Mouse (Mus musculus) heart, embryonic 16.5 days (tissue): ENCODE data around the gene Acads. TPM values are rescaled to one million over a fixed set of nuclear protein-coding genes. Genes with fewer than 3 reads are reported as not detected.

Experiments
- ATAC-seq: fragments of 200-750 bp; cut with Nextera tagmentation; replicated peaks from 2 replicates; pipeline ENCODE4 v1.8.0; 2017; ENCODE audit warnings: moderate number of reproducible peaks; ENCODE audit not compliant: insufficient read depth, low FRiP score; ENCODE audit errors: extremely low read depth
- H3K27ac ChIP-seq: fragments of 300-500 bp; sonication (generic); 2 replicates; pipeline ENCODE4 v1.5.1; 2014; ENCODE audit warnings: mild to moderate bottlenecking, low read length, control low read depth, moderate library complexity
- H3K27me3 ChIP-seq: fragments of 300-500 bp; sonication (generic); 2 replicates; pipeline ENCODE4 v1.6.1; 2014; ENCODE audit warnings: low read length, mixed read lengths; ENCODE audit not compliant: control insufficient read depth, insufficient read depth
- H3K36me3 ChIP-seq: fragments of 300-500 bp; sonication (generic); 2 replicates; pipeline ENCODE4 v1.6.1; 2014; ENCODE audit not compliant: control insufficient read depth, insufficient read depth
- H3K4me1 ChIP-seq: fragments of 300-500 bp; sonication (generic); 2 replicates; pipeline ENCODE4 v1.6.1; 2014; ENCODE audit warnings: low read length, mixed read lengths; ENCODE audit not compliant: control insufficient read depth, insufficient read depth
- H3K4me2 ChIP-seq: fragments of 300-500 bp; sonication (generic); 2 replicates; pipeline ENCODE4 v1.6.1; 2014; ENCODE audit warnings: low read depth, mild to moderate bottlenecking, control low read depth, low read length
- H3K4me3 ChIP-seq: fragments of 300-500 bp; sonication (generic); 2 replicates; pipeline ENCODE4 v1.5.1; 2014; ENCODE audit warnings: mild to moderate bottlenecking, control low read depth, low read length
- H3K9ac ChIP-seq: fragments of 300-500 bp; sonication (generic); 2 replicates; pipeline ENCODE4 v1.6.1; 2014; ENCODE audit warnings: low read length, control low read depth
- H3K9me3 ChIP-seq: fragments of 300-500 bp; sonication (generic); replicated peaks from 2 replicates; pipeline ENCODE4 v1.6.1; 2016; ENCODE audit warnings: low read length; ENCODE audit not compliant: control insufficient read depth
- WGBS: fragments of 180-500 bp; shearing (Covaris S2); extraction: QIAGEN DNeasy Blood & Tissue Kit; methylation state at CpG from one replicate; pipeline ENCODE4 v1.1.7; 2014; 5-methylcytosine and 5-hydroxymethylcytosine counted together
- polyA plus RNA-seq: library from polyadenylated mRNA; unstranded; fragments of >200 nt; fragmentation: Nextera tagmentation; extraction: Ambion mirVana; gene quantifications from 2 replicates; pipeline ENCODE4 v1.2.1, GENCODE M21; 2015

Acads gene
- polyA plus RNA-seq, 1 experiment from 2014 or later: 140 TPM

GRCm38 (mm10) chr5:115133358-115134066 lies 14.4 kb upstream of the Acads start:
- Histone ChIP-seq H3K4me3 (peak overlapping the region; percentile 72), H3K9me3 (no peaks in the 10 kb centered on the region), H3K36me3 (peaks cover 6% of the 10 kb centered on the region; the same call in 1 of the 2 replicates), H3K27me3 (0 out of 2 replicates have a peak, but pooled peaks cover 3% of the 10 kb centered on the region), H3K4me2 (peak overlapping the region; percentile 99), H3K9ac (peak overlapping the region; percentile 84), H3K4me1 (peaks cover 12% of the 10 kb centered on the region), H3K27ac (no peak overlapping the region)
- no peak for ATAC-seq
- 69% methylated on average over 6 of the region's 6 CpGs for WGBS

GRCm38 (mm10) chr5:115132465-115132864 lies 13.3 kb upstream of the Acads start:
- peaks cover 12% of the 10 kb centered on the region for H3K4me1 ChIP-seq
- H3K9me3 ChIP-seq: no peaks in the 10 kb centered on the region
- ATAC-seq: no peak
- no peaks in the 10 kb centered on the region for H3K27me3 ChIP-seq
- H3K36me3 ChIP-seq: peaks cover 8% of the 10 kb centered on the region; the same call in 1 of the 2 replicates
- no peak overlapping the region for H3K27ac ChIP-seq
- H3K9ac ChIP-seq: no peak overlapping the region
- H3K4me3 ChIP-seq: no peak overlapping the region
- WGBS: 85% methylated on average over 8 of the region's 8 CpGs
- no peak overlapping the region for H3K4me2 ChIP-seq

GRCm38 (mm10) chr5:115129328-115129727 lies 10.2 kb upstream of the Acads start:
- H3K9ac ChIP-seq: no peak overlapping the region
- no peaks in the 10 kb centered on the region for H3K27me3 ChIP-seq
- no peaks in the 10 kb centered on the region for H3K9me3 ChIP-seq
- no peak overlapping the region for H3K4me3 ChIP-seq
- H3K36me3 ChIP-seq: peaks cover 15% of the 10 kb centered on the region; the same call in 1 of the 2 replicates
- no peak overlapping the region for H3K27ac ChIP-seq
- no peak overlapping the region for H3K4me2 ChIP-seq
- no peak for ATAC-seq
- 93% methylated on average over 6 of the region's 6 CpGs for WGBS
- H3K4me1 ChIP-seq: peaks cover 16% of the 10 kb centered on the region

GRCm38 (mm10) chr5:115127421-115128179 lies 8.5 kb upstream of the Acads start:
- Histone ChIP-seq H3K9ac (no peak overlapping the region), H3K9me3 (no peaks in the 10 kb centered on the region), H3K4me2 (no peak overlapping the region), H3K36me3 (peaks cover 15% of the 10 kb centered on the region; the same call in 1 of the 2 replicates), H3K27me3 (no peaks in the 10 kb centered on the region), H3K27ac (no peak overlapping the region), H3K4me3 (no peak overlapping the region), H3K4me1 (peaks cover 3% of the 10 kb centered on the region)
- 88% methylated on average over 22 of the region's 22 CpGs for WGBS
- ATAC-seq: no peak

GRCm38 (mm10) chr5:115126578-115127312 lies 7.6 kb upstream of the Acads start:
- no peak overlapping the region for H3K27ac ChIP-seq
- no peak overlapping the region for H3K4me3 ChIP-seq
- no peak overlapping the region for H3K9ac ChIP-seq
- no peak overlapping the region for H3K4me2 ChIP-seq
- peaks cover 15% of the 10 kb centered on the region; the same call in 1 of the 2 replicates for H3K36me3 ChIP-seq
- H3K27me3 ChIP-seq: no peaks in the 10 kb centered on the region
- H3K9me3 ChIP-seq: no peaks in the 10 kb centered on the region
- no peak for ATAC-seq
- WGBS: 86% methylated on average over 28 of the region's 28 CpGs
- peaks cover 3% of the 10 kb centered on the region for H3K4me1 ChIP-seq

- peaks cover 15% of the 10 kb centered on the region; the same call in 1 of the 2 replicates for H3K36me3 ChIP-seq
- H3K27ac ChIP-seq: no peak overlapping the region
- H3K4me3 ChIP-seq: no peak overlapping the region
- H3K9ac ChIP-seq: no peak overlapping the region
- 21% methylated on average over 24 of the region's 24 CpGs for WGBS
- H3K9me3 ChIP-seq: no peaks in the 10 kb centered on the region
- ATAC-seq: peak; percentile 73
- H3K4me1 ChIP-seq: peaks cover 3% of the 10 kb centered on the region
- no peak overlapping the region for H3K4me2 ChIP-seq
- no peaks in the 10 kb centered on the region for H3K27me3 ChIP-seq
These were observed 6.2 kb upstream of the Acads start for GRCm38 (mm10) chr5:115125211-115125871.

- ATAC-seq: no peak
- H3K9ac ChIP-seq: no peak overlapping the region
- H3K4me2 ChIP-seq: no peak overlapping the region
- no peak overlapping the region for H3K4me3 ChIP-seq
- WGBS: 88% methylated on average over 6 of the region's 6 CpGs
- no peak overlapping the region for H3K27ac ChIP-seq
- H3K36me3 ChIP-seq: peaks cover 11% of the 10 kb centered on the region; the same call in 1 of the 2 replicates
- H3K27me3 ChIP-seq: no peaks in the 10 kb centered on the region
- peaks cover 3% of the 10 kb centered on the region for H3K4me1 ChIP-seq
- no peaks in the 10 kb centered on the region for H3K9me3 ChIP-seq
These were observed 5.5 kb upstream of the Acads start for GRCm38 (mm10) chr5:115124690-115125089.

GRCm38 (mm10) chr5:115120978-115121377 lies 1.8 kb upstream of the Acads start:
- ATAC-seq: no peak
- Histone ChIP-seq H3K27me3 (no peaks in the 10 kb centered on the region), H3K4me1 (peaks cover 10% of the 10 kb centered on the region), H3K36me3 (peaks cover 13% of the 10 kb centered on the region), H3K4me2 (no peak overlapping the region), H3K9me3 (no peaks in the 10 kb centered on the region), H3K4me3 (no peak overlapping the region), H3K27ac (no peak overlapping the region), H3K9ac (no peak overlapping the region)
- 76% methylated on average over 5 of the region's 5 CpGs for WGBS
